Mouse (Mus musculus): ENCODE data around the gene Fancg. TPM values are rescaled to one million over a fixed set of nuclear protein-coding genes. Genes with fewer than 3 reads are reported as not detected.
"Not testable (repeated sequence)": the region's sequence is repeated elsewhere in the genome, so short reads cannot be mapped to it uniquely, and the experiment has no call there.

Fancg gene
- total RNA-seq, 2 experiments from 2014 or later, result 1.6 to 2.9 TPM

DNA sequence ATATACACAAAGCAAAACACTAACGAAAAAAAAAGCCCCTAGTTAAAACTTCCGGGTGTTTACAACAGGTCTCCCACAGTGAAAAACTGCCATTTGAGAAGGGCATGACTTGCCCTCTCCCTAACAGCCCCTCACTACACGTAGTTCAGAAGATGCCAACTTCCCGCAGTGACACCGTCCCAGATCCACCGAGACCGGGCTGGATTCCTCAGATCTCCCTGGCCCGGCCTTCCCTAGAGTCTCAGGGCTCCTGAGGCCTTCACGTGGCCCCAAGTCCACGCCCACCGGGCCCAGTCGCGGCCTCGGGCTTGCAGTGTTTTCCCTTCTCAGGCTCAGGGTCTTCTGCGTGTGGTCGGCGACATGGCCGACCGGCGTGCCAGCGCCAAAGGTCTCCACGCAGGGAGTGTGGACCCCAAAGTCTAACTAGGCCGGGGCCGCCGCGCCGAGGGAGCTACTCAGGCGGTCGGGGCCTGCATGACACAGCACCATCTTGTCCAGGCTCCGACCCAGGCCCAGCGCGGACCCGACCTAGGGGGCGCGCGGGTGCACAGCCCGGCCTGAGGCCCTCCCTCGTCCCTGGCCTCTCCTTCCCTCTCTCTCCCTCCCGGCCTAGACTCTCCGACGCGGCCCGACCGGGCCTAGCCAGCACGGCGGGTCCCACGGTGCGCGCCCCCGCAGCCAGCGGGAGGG, 10.7 kb downstream of the Fancg start:
- DNase-seq, result peak; percentile 81 to 83

DNA sequence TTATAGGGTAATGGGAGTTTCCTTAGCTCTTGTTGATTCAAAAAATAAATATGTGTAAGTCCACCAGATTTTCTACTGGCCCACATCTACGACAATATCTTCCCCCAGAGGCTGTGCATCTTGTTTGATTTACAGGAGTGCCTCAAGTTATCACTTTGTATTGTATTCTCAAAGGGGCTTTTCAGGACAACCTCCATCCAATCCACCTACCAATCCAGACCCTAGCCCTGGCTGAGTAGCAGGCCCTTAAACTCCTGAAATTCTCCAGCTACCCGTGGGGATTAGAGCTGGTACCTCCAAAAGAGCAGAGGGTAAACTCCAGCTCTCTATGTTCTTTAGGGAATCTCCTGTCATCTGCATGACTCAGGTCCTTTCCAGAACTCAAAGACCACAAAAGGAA, 12.3 kb downstream of the Fancg start:
- DNase-seq, result peak in 1 of 2 experiments; percentile 26

DNA sequence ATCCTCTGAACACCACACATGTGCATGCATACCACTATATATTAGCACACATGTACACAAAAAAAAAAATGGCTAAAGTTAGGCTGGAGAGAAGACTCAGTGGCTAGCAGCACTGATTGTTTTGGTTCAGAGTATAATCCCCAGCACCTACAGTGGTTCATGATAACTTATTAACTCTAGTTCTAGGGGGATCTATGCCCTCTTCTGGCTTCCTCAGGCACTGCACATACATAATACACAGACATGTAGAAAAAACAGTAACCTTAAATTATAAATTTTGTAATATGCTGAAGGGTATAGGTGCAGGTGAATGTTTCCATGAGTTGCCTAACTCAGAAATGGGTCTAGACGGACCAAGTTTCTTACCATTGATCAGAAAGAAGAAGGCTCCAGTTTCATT, 22.0 kb downstream of the Fancg start:
- DNase-seq, result no peak

GRCm38 (mm10) chr4:42980467-42980866, 29.8 kb downstream of the Fancg start:
- DNase-seq, result not testable (repeated sequence)

DNA sequence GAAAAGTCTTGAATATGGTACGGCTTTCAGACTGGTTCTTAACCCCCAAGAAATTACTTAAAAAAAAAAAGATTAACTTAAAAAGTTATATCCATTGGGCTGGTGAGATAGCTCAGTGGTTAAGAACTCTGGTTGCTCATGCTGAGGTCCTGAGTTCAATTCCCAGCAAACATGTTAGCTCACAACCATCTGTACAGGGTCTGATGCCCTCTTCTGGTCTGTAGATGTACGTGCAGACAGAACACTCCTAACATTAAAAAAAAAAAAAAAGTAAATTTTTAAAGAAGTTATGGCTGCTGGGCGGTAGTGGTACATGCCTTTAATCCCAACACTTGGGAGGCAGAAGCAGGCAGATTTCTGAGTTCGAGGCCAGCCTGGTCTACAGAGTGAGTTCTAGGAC, 32.2 kb downstream of the Fancg start:
- no peak for DNase-seq

DNA sequence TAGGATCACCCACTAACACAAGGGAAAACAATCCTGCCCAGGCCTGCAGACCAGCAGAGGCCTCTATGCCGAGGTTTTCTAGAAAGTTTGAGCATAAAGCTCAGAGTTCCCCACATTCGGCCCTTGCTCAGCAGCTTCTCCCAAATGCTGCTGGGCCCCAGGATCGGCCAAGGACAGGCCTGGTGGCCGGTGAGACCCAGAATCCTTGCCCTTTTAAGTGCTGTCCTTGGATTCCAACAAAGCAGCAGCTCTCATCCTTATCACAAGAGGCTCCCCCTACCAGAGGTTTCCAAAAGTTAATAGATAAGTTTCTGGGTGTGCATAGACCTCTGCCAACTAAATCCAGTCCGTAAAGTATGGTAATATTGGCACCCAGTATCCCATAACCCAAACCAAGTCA, 36.4 kb downstream of the Fancg start:
- no peak for DNase-seq

DNA sequence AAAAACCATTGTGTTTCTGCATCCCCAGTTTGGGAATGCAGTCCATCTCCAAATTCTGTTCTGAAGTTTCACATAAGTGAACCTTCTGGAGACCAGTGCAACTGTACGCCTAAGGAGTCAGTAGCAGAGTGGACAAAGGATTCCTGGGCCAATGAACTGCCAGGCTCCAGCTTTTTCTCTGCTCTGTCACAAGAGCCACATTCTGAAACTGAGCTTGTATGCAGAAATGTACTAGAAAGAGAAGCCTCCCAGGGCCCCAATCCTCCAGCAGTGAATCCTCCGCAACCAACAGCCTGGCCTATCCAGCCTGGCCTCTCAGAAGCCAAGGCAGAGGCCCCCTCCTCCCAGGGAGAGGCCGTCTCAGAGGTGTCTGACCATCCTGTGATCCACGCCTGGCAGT, 37.4 kb downstream of the Fancg start:
- DNase-seq, result no peak

GRCm38 (mm10) chr4:42969304-42969703, 41.0 kb downstream of the Fancg start, which contains the start of gene 1700022I11Rik:
TSS of gene 1700022I11Rik (plus strand) at chr4:42969604.
- no peak for DNase-seq

- DNase-seq, result peak in 1 of 2 experiments; percentile 67
These were observed 45.1 kb downstream of the Fancg start for GRCm38 (mm10) chr4:42965039-42965719.

DNA sequence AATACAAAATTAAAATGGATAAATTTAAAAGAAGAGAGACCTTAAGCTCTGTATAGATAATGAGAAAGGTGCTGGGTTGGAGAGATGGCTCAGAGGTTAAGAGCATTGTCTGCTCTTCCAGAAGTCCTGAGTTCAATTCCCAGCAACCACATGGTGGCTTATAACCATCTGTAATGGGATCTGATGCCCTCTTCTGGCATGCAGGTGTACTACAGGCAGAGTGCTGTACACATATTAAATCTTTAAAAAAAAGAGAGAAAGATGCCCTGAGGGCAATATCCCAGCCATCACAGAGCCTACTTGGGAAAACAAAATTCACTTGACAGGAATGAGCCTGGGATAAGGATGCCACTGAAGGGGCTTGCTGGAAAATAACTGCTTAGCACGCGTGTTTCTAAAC, 46.8 kb downstream of the Fancg start:
- no peak for DNase-seq

GRCm38 (mm10) chr4:42961592-42961991, 48.7 kb downstream of the Fancg start:
- DNase-seq, result peak; percentile 59 to 82

- peak in 1 of 2 experiments; percentile 26 for DNase-seq
These were observed 50.9 kb downstream of the Fancg start for GRCm38 (mm10) chr4:42959382-42959781.

- DNase-seq, result peak; percentile 28 to 58
These were observed 51.4 kb downstream of the Fancg start for GRCm38 (mm10) chr4:42958942-42959341.

- DNase-seq, result no peak
These were observed 52.3 kb downstream of the Fancg start for GRCm38 (mm10) chr4:42957979-42958378.

DNA sequence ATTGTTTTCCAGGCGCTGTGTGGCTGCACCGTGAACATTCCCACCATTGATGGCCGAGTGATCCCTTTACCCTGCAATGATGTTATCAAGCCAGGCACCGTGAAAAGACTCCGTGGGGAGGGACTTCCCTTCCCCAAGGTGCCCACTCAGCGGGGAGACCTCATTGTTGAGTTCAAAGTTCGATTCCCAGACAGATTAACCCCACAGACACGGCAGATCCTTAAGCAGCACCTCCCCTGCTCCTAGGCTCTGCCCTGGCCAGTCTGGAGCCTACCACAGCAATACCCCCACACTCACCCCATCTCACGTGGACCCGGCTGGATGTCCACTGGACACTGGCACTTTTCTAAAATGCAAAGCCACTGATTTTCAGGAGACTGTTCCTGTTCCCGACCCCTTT, 53.0 kb downstream of the Fancg start:
- no peak for DNase-seq

- no peak for DNase-seq
These were observed 53.7 kb downstream of the Fancg start for GRCm38 (mm10) chr4:42956581-42956980.

DNA sequence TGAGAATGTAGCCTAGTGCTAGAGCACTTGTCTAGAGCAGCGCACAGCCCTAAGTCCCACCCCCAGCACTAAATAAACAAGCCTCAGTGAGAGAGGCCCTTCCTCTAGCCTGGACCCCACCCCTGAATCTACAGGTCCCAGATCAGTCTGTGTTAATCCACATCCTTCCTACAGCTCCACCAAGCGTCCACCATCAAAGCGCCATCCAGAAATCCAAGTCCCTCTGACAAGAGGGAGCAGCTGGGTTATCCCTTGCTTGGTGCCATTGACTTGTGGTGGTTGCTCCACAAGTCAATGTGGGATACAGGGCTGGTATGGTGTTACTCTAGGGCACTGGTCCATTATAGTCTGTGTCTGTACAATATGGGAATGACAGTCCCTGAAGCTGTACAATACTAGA, 55.1 kb downstream of the Fancg start:
- peak in 1 of 2 experiments; percentile 37 for DNase-seq

DNA sequence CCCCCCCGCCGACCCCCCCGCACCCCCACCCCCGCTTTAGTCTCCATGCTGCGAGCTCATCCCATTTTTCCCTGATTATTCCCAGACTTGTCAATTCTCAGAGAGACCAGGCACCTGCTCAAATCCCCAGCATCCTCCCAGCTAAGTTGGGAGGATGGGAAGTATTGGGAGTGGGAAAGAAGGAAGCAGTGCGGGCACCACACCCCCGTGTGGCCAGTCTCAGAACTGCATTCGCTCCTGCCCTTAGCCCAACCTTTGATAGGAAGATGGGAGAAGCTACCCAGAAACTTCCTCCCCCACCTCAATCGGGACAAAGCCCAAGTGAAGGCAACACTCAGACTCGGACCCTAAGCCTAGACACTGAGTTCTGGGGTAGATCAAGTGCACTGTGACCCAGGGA, 56.0 kb downstream of the Fancg start:
- peak; percentile 72 to 89 for DNase-seq

DNA sequence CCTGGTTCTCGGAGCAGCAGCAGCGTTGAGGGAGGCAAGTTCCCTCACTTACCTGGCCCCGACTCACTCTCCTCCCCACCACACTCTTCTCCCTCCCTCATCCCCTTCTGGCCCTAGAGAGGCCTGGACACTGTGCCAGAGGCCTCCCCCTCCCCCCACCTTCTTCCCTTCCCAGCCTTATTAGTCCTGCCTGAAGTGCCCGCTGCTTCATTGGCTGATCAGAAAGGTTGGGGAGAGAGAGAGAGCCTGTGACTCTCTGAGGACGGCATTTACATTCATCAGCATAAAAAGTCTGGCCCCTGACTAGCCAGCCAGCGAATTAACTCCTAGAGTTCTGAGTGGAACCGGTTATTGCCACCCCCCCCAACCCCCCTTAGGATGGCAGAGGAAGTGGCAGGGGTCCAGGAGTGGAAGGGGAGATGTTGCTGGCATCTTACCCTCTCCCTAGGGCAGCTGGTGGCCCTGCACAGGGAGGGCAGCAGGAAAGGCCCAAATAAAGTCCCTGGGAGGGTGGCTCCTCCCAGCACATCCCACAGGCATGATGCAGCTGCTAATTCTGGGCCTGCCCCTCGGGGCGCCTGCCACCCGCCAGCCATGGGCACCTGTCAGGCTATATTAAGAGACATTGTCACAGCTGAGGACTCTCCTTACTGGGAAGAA, 56.7 kb downstream of the Fancg start:
- DNase-seq, result peak; percentile 79 to 87

GRCm38 (mm10) chr4:42952563-42952962, 57.7 kb downstream of the Fancg start:
- peak; percentile 77 to 79 for DNase-seq
